Mouse (Mus musculus) stomach, embryonic 14.5 days (tissue): Measurements from ENCODE around the gene Rad51b. TPM values are rescaled to one million over a fixed set of nuclear protein-coding genes. Genes with fewer than 3 reads are reported as not detected.

Experiments used
- ATAC-seq: fragments of 200-750 bp; cut with Nextera tagmentation; 2 replicates; pipeline ENCODE4 v1.8.0; 2017; ENCODE audit warnings: low read depth, moderate TSS enrichment; ENCODE audit not compliant: insufficient number of reproducible peaks, insufficient read depth, low FRiP score
- H3K27ac ChIP-seq: fragments of 300-500 bp; sonication (generic); 2 replicates; pipeline ENCODE4 v1.5.1; 2014; ENCODE audit warnings: mild to moderate bottlenecking, low read length, moderate library complexity, mixed read lengths
- H3K27me3 ChIP-seq: fragments of 300-500 bp; sonication (generic); 2 replicates; pipeline ENCODE4 v1.6.1; 2014; ENCODE audit warnings: low read length, control low read depth, mixed read lengths; ENCODE audit not compliant: control insufficient read depth, insufficient read depth
- H3K36me3 ChIP-seq: fragments of 300-500 bp; sonication (generic); 2 replicates; pipeline ENCODE4 v1.6.1; 2014; ENCODE audit warnings: mild to moderate bottlenecking, control low read depth, low read length, moderate library complexity, mixed read lengths; ENCODE audit not compliant: control insufficient read depth, insufficient read depth
- H3K4me1 ChIP-seq: fragments of 300-500 bp; sonication (generic); 2 replicates; pipeline ENCODE4 v1.6.1; 2014; ENCODE audit warnings: low read length, control low read depth, mixed read lengths; ENCODE audit not compliant: control insufficient read depth, insufficient read depth
- H3K4me2 ChIP-seq: fragments of 300-500 bp; sonication (generic); replicated peaks from 2 replicates; pipeline ENCODE4 v1.6.1; 2014; ENCODE audit warnings: low read depth, low read length, control low read depth
- H3K4me3 ChIP-seq: fragments of 300-500 bp; sonication (generic); 2 replicates; pipeline ENCODE4 v1.5.1; 2014; ENCODE audit warnings: low read depth, low read length, control low read depth
- H3K9ac ChIP-seq: fragments of 300-500 bp; sonication (generic); replicated peaks from 2 replicates; pipeline ENCODE4 v1.6.1; 2014; ENCODE audit warnings: low read depth, mild to moderate bottlenecking, control low read depth, low read length, moderate library complexity, mixed read lengths
- H3K9me3 ChIP-seq: fragments of 300-500 bp; sonication (generic); 2 replicates; pipeline ENCODE4 v1.6.1; 2016; ENCODE audit warnings: low read depth, low read length, control low read depth; ENCODE audit not compliant: control insufficient read depth
- WGBS: fragments of 180-500 bp; shearing (Covaris S2); extraction: QIAGEN DNeasy Blood & Tissue Kit; methylation state at CpG from one replicate; pipeline ENCODE4 v1.1.7; 2014; 5-methylcytosine and 5-hydroxymethylcytosine counted together
- polyA plus RNA-seq: library from polyadenylated mRNA; unstranded; fragments of >200 nt; fragmentation: Nextera tagmentation; extraction: Ambion mirVana; gene quantifications from 2 replicates; pipeline ENCODE4 v1.2.1, GENCODE M21; 2014

The Rad51b gene
- polyA plus RNA-seq, 1 experiment from 2014 or later: 8.4 TPM

GRCm38 (mm10) chr12:79369512-79370165 is 72.6 kb downstream of the Rad51b start:
- Histone ChIP-seq H3K27ac (no peak overlapping the region), H3K4me3 (no peak overlapping the region), H3K4me2 (no peak overlapping the region), H3K4me1 (0 out of 2 replicates have a peak, but pooled peaks cover 3% of the 10 kb centered on the region), H3K9me3 (no peaks in the 10 kb centered on the region), H3K27me3 (no peaks in the 10 kb centered on the region), H3K36me3 (no peaks in the 10 kb centered on the region), H3K9ac (no peak overlapping the region)
- no peak for ATAC-seq
- 71% methylated on average over 7 of the region's 7 CpGs for WGBS

DNA sequence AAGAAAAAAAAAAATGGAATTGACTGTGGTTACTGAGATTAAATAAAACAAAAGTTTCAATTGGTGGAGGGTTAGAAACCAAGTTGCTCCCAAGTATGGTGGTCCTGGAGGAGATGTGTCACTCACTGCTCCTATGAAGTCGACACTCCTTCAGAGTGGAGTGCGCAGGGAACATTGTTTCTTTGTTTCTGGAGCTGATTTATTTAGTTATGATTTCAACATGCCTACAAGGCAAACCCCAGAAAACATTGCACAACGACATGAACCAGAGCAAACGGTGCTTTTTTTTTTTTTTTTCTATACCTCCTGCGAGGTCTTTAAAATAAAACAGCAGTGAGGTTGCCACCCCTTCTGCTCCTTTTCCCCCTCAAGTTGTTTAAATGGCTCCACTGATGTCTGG is 75.6 kb downstream of the Rad51b start:
- ATAC-seq: no peak
- H3K9ac ChIP-seq: no peak overlapping the region
- H3K4me2 ChIP-seq: no peak overlapping the region
- whole genome bisulfite sequencing: 44% methylated on average over 5 of the region's 5 CpGs
- no peaks in the 10 kb centered on the region for H3K27me3 ChIP-seq
- H3K9me3 ChIP-seq: no peaks in the 10 kb centered on the region
- no peaks in the 10 kb centered on the region for H3K36me3 ChIP-seq
- H3K27ac ChIP-seq: no peak overlapping the region
- peaks cover 3% of the 10 kb centered on the region; the same call in 1 of the 2 replicates for H3K4me1 ChIP-seq
- no peak overlapping the region for H3K4me3 ChIP-seq

DNA sequence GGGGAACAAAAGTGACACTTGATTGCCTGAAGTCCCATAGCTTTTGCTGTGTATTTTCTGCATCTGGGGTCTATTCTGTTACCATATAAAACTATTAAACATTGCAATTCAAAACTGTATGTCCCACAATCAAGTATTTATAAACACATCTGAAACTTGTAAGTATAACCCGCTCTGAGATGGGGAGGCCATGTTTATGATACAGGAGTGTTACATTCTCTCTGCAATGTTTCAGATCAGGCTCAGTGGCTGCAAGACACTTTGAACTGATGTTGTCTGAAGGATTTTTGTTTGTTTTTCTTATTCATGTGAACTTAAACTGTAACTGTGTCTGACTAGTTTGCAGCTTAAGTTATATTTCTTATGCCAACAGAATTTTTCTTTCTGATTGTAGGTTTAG is 80.3 kb downstream of the Rad51b start:
- Histone ChIP-seq H3K27ac (peak overlapping the region; percentile 56; the same call in 1 of the 2 replicates), H3K9me3 (no peaks in the 10 kb centered on the region), H3K4me3 (no peak overlapping the region), H3K4me1 (peaks cover 14% of the 10 kb centered on the region), H3K36me3 (no peaks in the 10 kb centered on the region), H3K9ac (no peak overlapping the region), H3K27me3 (no peaks in the 10 kb centered on the region), H3K4me2 (no peak overlapping the region)
- ATAC-seq: no peak
- WGBS: 41% methylated on average over 1 of the region's 1 CpGs

DNA sequence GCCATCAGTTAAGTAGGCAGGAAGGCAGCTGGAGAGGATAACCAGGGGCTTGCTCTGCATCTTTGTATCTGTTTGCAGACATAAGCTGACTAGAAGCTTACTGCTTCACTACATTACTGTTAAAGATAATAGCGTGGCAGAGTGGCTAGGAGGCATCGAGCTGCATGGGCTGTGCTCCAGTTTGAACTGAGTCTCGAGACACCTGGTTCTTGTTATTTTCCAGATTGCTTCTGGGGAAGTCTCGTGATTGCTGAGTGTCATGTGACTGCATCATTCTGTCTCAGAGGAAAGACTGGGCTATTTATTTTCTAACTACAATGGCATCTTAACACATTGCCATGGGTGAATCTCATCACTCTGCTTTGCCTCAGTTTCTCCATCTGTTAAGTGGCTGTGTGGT is 80.8 kb downstream of the Rad51b start:
- H3K36me3 ChIP-seq: no peaks in the 10 kb centered on the region
- H3K4me2 ChIP-seq: no peak overlapping the region
- H3K9me3 ChIP-seq: no peaks in the 10 kb centered on the region
- peak overlapping the region; percentile 56; the same call in 1 of the 2 replicates for H3K27ac ChIP-seq
- H3K27me3 ChIP-seq: no peaks in the 10 kb centered on the region
- no peak overlapping the region for H3K9ac ChIP-seq
- no peak overlapping the region for H3K4me3 ChIP-seq
- no peak for ATAC-seq
- H3K4me1 ChIP-seq: peaks cover 15% of the 10 kb centered on the region
- WGBS: 20% methylated on average over 4 of the region's 4 CpGs

DNA sequence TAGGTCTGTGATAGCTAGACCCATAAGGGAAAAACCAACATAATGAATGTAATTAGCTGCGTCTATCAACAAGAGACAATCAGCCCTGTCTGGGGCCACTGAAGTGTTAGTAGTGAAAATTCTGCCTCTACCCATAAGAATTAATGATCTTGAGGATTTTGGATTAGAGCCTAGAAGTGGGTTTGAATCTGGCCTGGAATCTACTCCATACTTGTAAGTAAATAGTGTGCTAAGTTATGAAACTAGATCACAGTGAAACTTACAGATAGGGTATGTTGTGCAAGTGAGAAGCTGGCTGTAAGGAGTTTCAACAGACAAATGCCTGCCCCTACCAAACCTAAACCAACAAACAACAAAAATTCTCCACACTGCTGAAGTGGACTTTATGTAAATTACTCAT is 83.1 kb downstream of the Rad51b start:
- Histone ChIP-seq H3K4me1 (peaks cover 30% of the 10 kb centered on the region), H3K27me3 (no peaks in the 10 kb centered on the region), H3K9me3 (no peaks in the 10 kb centered on the region), H3K36me3 (no peaks in the 10 kb centered on the region), H3K4me3 (no peak overlapping the region), H3K4me2 (no peak overlapping the region), H3K27ac (no peak overlapping the region), H3K9ac (no peak overlapping the region)
- ATAC-seq: no peak
- WGBS: 83% methylated on average over 1 of the region's 1 CpGs

DNA sequence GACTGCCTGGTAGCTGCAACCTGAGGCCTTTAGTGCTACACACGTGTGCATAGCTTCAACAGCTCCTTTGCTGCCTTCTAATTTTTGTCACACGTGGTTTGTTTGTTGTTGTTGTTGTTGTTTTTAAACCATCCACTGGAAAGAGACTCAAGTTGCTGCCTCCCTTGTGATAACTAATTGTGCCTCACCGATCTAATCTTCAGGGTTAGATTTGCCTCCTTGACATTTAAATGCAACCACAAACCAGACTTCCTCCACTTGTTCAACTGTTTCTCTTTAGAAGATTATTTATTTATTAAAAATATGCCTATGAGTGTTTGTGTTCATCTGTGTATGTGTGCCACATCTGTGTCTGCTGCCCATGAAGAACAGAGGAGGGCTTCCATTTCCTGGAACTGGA is 84.4 kb downstream of the Rad51b start:
- Histone ChIP-seq H3K9ac (no peak overlapping the region), H3K27ac (no peak overlapping the region; the same call in 1 of the 2 replicates), H3K4me3 (no peak overlapping the region), H3K4me2 (no peak overlapping the region), H3K36me3 (no peaks in the 10 kb centered on the region), H3K4me1 (peaks cover 33% of the 10 kb centered on the region), H3K27me3 (no peaks in the 10 kb centered on the region), H3K9me3 (no peaks in the 10 kb centered on the region)
- ATAC-seq: no peak
- 60% methylated on average over 3 of the region's 3 CpGs for WGBS

GRCm38 (mm10) chr12:79382416-79382815 is 85.3 kb downstream of the Rad51b start:
- no peak overlapping the region for H3K4me3 ChIP-seq
- ATAC-seq: no peak
- H3K4me1 ChIP-seq: peaks cover 33% of the 10 kb centered on the region
- no peaks in the 10 kb centered on the region for H3K36me3 ChIP-seq
- H3K4me2 ChIP-seq: no peak overlapping the region
- no peaks in the 10 kb centered on the region for H3K9me3 ChIP-seq
- H3K9ac ChIP-seq: no peak overlapping the region
- WGBS: 29% methylated on average over 2 of the region's 2 CpGs
- H3K27ac ChIP-seq: peak overlapping the region; percentile 50; the same call in 1 of the 2 replicates
- no peaks in the 10 kb centered on the region for H3K27me3 ChIP-seq

- Histone ChIP-seq H3K4me2 (0 out of 2 replicates have a peak overlapping the region, but pooled peaks have one; percentile 29), H3K4me1 (peaks cover 29% of the 10 kb centered on the region), H3K4me3 (no peak overlapping the region), H3K27ac (peak overlapping the region; percentile 74; the same call in 1 of the 2 replicates), H3K27me3 (no peaks in the 10 kb centered on the region), H3K9me3 (no peaks in the 10 kb centered on the region), H3K9ac (no peak overlapping the region), H3K36me3 (no peaks in the 10 kb centered on the region)
- peak; percentile 78; the same call in 1 of the 2 replicates for ATAC-seq
- WGBS: 40% methylated on average over 3 of the region's 3 CpGs
Observed at GRCm38 (mm10) chr12:79383583-79383982, 86.5 kb downstream of the Rad51b start.
